Mouse (Mus musculus): ENCODE data around the gene Drc7. TPM values are rescaled to one million over a fixed set of nuclear protein-coding genes. Genes with fewer than 3 reads are reported as not detected.

Drc7 gene
- polyA plus RNA-seq, 1 experiment from 2014 or later = not detected

GRCm38 (mm10) chr8:95059812-95060533 is 5.1 kb downstream of the Drc7 start:
- Histone ChIP-seq H3K4me1 (ENCODE audit: control insufficient read depth in 2 of 2, insufficient read depth in 2 of 2, low read length in 2 of 2) (peaks cover 2 to 5% of the 10 kb centered on the region in 2 experiments; a peak in 2 of 4 replicates), H3K4me3 (ENCODE audit: control insufficient read depth in 1 of 2, insufficient read depth in 1 of 2, low read depth in 1 of 2, low read length in 2 of 2) (no peak overlapping the region), H3K4me2 (ENCODE audit: low read length) (no peak overlapping the region), H3K36me3 (ENCODE audit: control insufficient read depth, insufficient read depth, low read length) (no peaks in the 10 kb centered on the region), H3K9ac (ENCODE audit: low read length) (no peak overlapping the region), H3K27ac (replicated peaks in 1 of 2; ENCODE audit: control insufficient read depth in 1 of 2, insufficient read depth in 1 of 2, low read depth in 2 of 2, low read length in 2 of 2) (peak overlapping the region; percentile 34 to 49; a peak in 3 of 4 replicates), H3K9me3 (ENCODE audit: control insufficient read depth, low read length) (no peaks in the 10 kb centered on the region), H3K27me3 (ENCODE audit: control insufficient read depth, insufficient read depth, low read length) (no peaks in the 10 kb centered on the region)
- no peak for ATAC-seq (ENCODE audit: insufficient number of reproducible peaks, insufficient read depth, low FRiP score, low read depth)
- 43% methylated on average over 6 of the region's 6 CpGs for WGBS

- Histone ChIP-seq H3K27ac (replicated peaks in 1 of 2; ENCODE audit: control insufficient read depth in 1 of 2, insufficient read depth in 1 of 2, low read depth in 2 of 2, low read length in 2 of 2) (no peak overlapping the region), H3K36me3 (ENCODE audit: control insufficient read depth, insufficient read depth, low read length) (no peaks in the 10 kb centered on the region), H3K4me3 (ENCODE audit: control insufficient read depth in 1 of 2, insufficient read depth in 1 of 2, low read depth in 1 of 2, low read length in 2 of 2) (no peak overlapping the region), H3K4me2 (ENCODE audit: low read length) (no peak overlapping the region), H3K27me3 (ENCODE audit: control insufficient read depth, insufficient read depth, low read length) (no peaks in the 10 kb centered on the region), H3K9me3 (ENCODE audit: control insufficient read depth, low read length) (no peaks in the 10 kb centered on the region), H3K9ac (ENCODE audit: low read length) (no peak overlapping the region), H3K4me1 (ENCODE audit: control insufficient read depth in 2 of 2, insufficient read depth in 2 of 2, low read length in 2 of 2) (peaks cover 0 to 2% of the 10 kb centered on the region in 2 experiments; a peak in 1 of 4 replicates)
- 81% methylated on average over 2 of the region's 2 CpGs for WGBS
- no peak for ATAC-seq (ENCODE audit: insufficient number of reproducible peaks, insufficient read depth, low FRiP score, low read depth)
Measured at GRCm38 (mm10) chr8:95064531-95064930, 9.6 kb downstream of the Drc7 start.

- Histone ChIP-seq H3K9ac (ENCODE audit: low read length) (no peak overlapping the region), H3K27me3 (ENCODE audit: control insufficient read depth, insufficient read depth, low read length) (no peaks in the 10 kb centered on the region), H3K9me3 (ENCODE audit: control insufficient read depth, low read length) (no peaks in the 10 kb centered on the region), H3K4me1 (ENCODE audit: control insufficient read depth in 2 of 2, insufficient read depth in 2 of 2, low read length in 2 of 2) (no peaks in the 10 kb centered on the region), H3K27ac (replicated peaks in 1 of 2; ENCODE audit: control insufficient read depth in 1 of 2, insufficient read depth in 1 of 2, low read depth in 2 of 2, low read length in 2 of 2) (no peak overlapping the region), H3K4me2 (ENCODE audit: low read length) (no peak overlapping the region), H3K36me3 (ENCODE audit: control insufficient read depth, insufficient read depth, low read length) (no peaks in the 10 kb centered on the region), H3K4me3 (ENCODE audit: control insufficient read depth in 1 of 2, insufficient read depth in 1 of 2, low read depth in 1 of 2, low read length in 2 of 2) (no peak overlapping the region)
- ATAC-seq (ENCODE audit: insufficient number of reproducible peaks, insufficient read depth, low FRiP score, low read depth) = no peak
- 39% methylated on average over 3 of the region's 3 CpGs for WGBS
Measured at GRCm38 (mm10) chr8:95067582-95067981, 12.7 kb downstream of the Drc7 start.

- H3K9me3 ChIP-seq (ENCODE audit: control insufficient read depth, low read length) = no peaks in the 10 kb centered on the region
- ATAC-seq (ENCODE audit: insufficient number of reproducible peaks, insufficient read depth, low FRiP score, low read depth) = no peak
- 67% methylated on average over 3 of the region's 3 CpGs for WGBS
- no peaks in the 10 kb centered on the region for H3K4me1 ChIP-seq (ENCODE audit: control insufficient read depth in 2 of 2, insufficient read depth in 2 of 2, low read length in 2 of 2)
- no peaks in the 10 kb centered on the region for H3K36me3 ChIP-seq (ENCODE audit: control insufficient read depth, insufficient read depth, low read length)
- no peak overlapping the region for H3K4me2 ChIP-seq (ENCODE audit: low read length)
- no peak overlapping the region for H3K4me3 ChIP-seq (ENCODE audit: control insufficient read depth in 1 of 2, insufficient read depth in 1 of 2, low read depth in 1 of 2, low read length in 2 of 2)
- H3K27ac ChIP-seq (replicated peaks in 1 of 2; ENCODE audit: control insufficient read depth in 1 of 2, insufficient read depth in 1 of 2, low read depth in 2 of 2, low read length in 2 of 2) = no peak overlapping the region
- H3K9ac ChIP-seq (ENCODE audit: low read length) = no peak overlapping the region
- H3K27me3 ChIP-seq (ENCODE audit: control insufficient read depth, insufficient read depth, low read length) = no peaks in the 10 kb centered on the region
Measured at GRCm38 (mm10) chr8:95075504-95075903, 20.6 kb downstream of the Drc7 start.

- H3K9me3 ChIP-seq (ENCODE audit: control insufficient read depth, low read length) = no peaks in the 10 kb centered on the region
- H3K36me3 ChIP-seq (ENCODE audit: control insufficient read depth, insufficient read depth, low read length) = no peaks in the 10 kb centered on the region
- H3K4me2 ChIP-seq (ENCODE audit: low read length) = no peak overlapping the region
- 68% methylated on average over 17 of the region's 17 CpGs for WGBS
- ATAC-seq (ENCODE audit: insufficient number of reproducible peaks, insufficient read depth, low FRiP score, low read depth) = no peak
- no peaks in the 10 kb centered on the region for H3K27me3 ChIP-seq (ENCODE audit: control insufficient read depth, insufficient read depth, low read length)
- no peak overlapping the region for H3K4me3 ChIP-seq (ENCODE audit: control insufficient read depth in 1 of 2, insufficient read depth in 1 of 2, low read depth in 1 of 2, low read length in 2 of 2)
- H3K4me1 ChIP-seq (ENCODE audit: control insufficient read depth in 2 of 2, insufficient read depth in 2 of 2, low read length in 2 of 2) = no peaks in the 10 kb centered on the region
- no peak overlapping the region for H3K9ac ChIP-seq (ENCODE audit: low read length)
- no peak overlapping the region for H3K27ac ChIP-seq (replicated peaks in 1 of 2; ENCODE audit: control insufficient read depth in 1 of 2, insufficient read depth in 1 of 2, low read depth in 2 of 2, low read length in 2 of 2)
Measured at GRCm38 (mm10) chr8:95076151-95076550, 21.2 kb downstream of the Drc7 start.

GRCm38 (mm10) chr8:95078055-95078454 is 23.2 kb downstream of the Drc7 start:
- H3K4me2 ChIP-seq (ENCODE audit: low read length) = no peak overlapping the region
- H3K4me3 ChIP-seq (ENCODE audit: control insufficient read depth in 1 of 2, insufficient read depth in 1 of 2, low read depth in 1 of 2, low read length in 2 of 2) = no peak overlapping the region
- H3K27ac ChIP-seq (replicated peaks in 1 of 2; ENCODE audit: control insufficient read depth in 1 of 2, insufficient read depth in 1 of 2, low read depth in 2 of 2, low read length in 2 of 2) = no peak overlapping the region
- H3K27me3 ChIP-seq (ENCODE audit: control insufficient read depth, insufficient read depth, low read length) = no peaks in the 10 kb centered on the region
- no peaks in the 10 kb centered on the region for H3K9me3 ChIP-seq (ENCODE audit: control insufficient read depth, low read length)
- peaks cover 6% of the 10 kb centered on the region for H3K36me3 ChIP-seq (ENCODE audit: control insufficient read depth, insufficient read depth, low read length)
- 81% methylated on average over 3 of the region's 3 CpGs for WGBS
- no peak for ATAC-seq (ENCODE audit: insufficient number of reproducible peaks, insufficient read depth, low FRiP score, low read depth)
- H3K4me1 ChIP-seq (ENCODE audit: control insufficient read depth in 2 of 2, insufficient read depth in 2 of 2, low read length in 2 of 2) = peaks cover 6 to 9% of the 10 kb centered on the region in 2 experiments; a peak in 3 of 4 replicates
- H3K9ac ChIP-seq (ENCODE audit: low read length) = no peak overlapping the region

GRCm38 (mm10) chr8:95079305-95079704 is 24.4 kb downstream of the Drc7 start:
- Histone ChIP-seq H3K27me3 (ENCODE audit: control insufficient read depth, insufficient read depth, low read length) (no peaks in the 10 kb centered on the region), H3K4me3 (ENCODE audit: control insufficient read depth in 1 of 2, insufficient read depth in 1 of 2, low read depth in 1 of 2, low read length in 2 of 2) (no peak overlapping the region), H3K9ac (ENCODE audit: low read length) (no peak overlapping the region), H3K4me1 (ENCODE audit: control insufficient read depth in 2 of 2, insufficient read depth in 2 of 2, low read length in 2 of 2) (peaks cover 6 to 9% of the 10 kb centered on the region in 2 experiments; a peak in 3 of 4 replicates), H3K27ac (replicated peaks in 1 of 2; ENCODE audit: control insufficient read depth in 1 of 2, insufficient read depth in 1 of 2, low read depth in 2 of 2, low read length in 2 of 2) (no peak overlapping the region), H3K36me3 (ENCODE audit: control insufficient read depth, insufficient read depth, low read length) (peaks cover 19% of the 10 kb centered on the region), H3K4me2 (ENCODE audit: low read length) (no peak overlapping the region), H3K9me3 (ENCODE audit: control insufficient read depth, low read length) (no peaks in the 10 kb centered on the region)
- no peak for ATAC-seq (ENCODE audit: insufficient number of reproducible peaks, insufficient read depth, low FRiP score, low read depth)
- 84% methylated on average over 4 of the region's 4 CpGs for WGBS

Data from heart, embryonic 14.5 days (tissue).